Mouse (Mus musculus): ENCODE measurements around the gene Tmem87b.

DNA sequence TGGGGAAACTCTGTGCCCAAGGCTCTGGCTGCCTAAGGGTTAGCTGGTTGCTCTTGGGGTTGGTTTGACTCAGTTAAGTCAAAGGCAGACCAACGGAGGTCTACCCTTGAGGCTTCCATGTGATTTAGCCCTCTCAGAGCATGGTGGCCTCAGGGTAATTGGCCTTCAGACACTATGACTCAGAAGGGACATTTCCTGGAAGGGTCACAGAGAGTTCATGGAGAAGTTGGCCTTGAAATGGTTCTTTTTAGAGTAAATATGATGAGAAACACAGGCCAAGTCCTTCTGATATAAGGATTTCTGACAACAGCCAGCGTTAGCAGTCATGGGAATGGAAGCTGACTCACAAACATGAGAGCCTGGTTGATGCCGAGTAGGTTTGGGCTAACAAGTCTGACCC lies 85.7 kb downstream of the Tmem87b start:
- no peak for TF ChIP-seq CTCF (conservative IDR thresholded peaks at IDR 0.05; ENCODE audit: low read length)
- TF ChIP-seq NANOG (IDR thresholded peaks at IDR 0.05; ENCODE audit: borderline replicate concordance, low read length): no peak
- no peak for TF ChIP-seq POU5F1 (IDR thresholded peaks at IDR 0.05; ENCODE audit: borderline replicate concordance, low read length)

Measured in E14TG2a.4 (cell line).